Mouse (Mus musculus) CH12.LX (cell line): ENCODE data around the gene Luc7l3. TPM values are rescaled to one million over a fixed set of nuclear protein-coding genes. Genes with fewer than 3 reads are reported as not detected.
A peak's percentile ranks its signal among the peaks of the same experiment; 100 is the strongest.

Experiments
- DNase-seq: peaks from one replicate; pipeline ENCODE4 v3.0.0-alpha.2; 2013; ENCODE audit errors: extremely low read depth
- H3K27ac ChIP-seq: 2 replicates; pipeline ENCODE4 v1.5.1; 2012; ENCODE audit warnings: low read depth, mild to moderate bottlenecking, control low read depth, moderate library complexity; ENCODE audit not compliant: insufficient read depth
- H3K27me3 ChIP-seq: replicated peaks from 2 replicates; pipeline ENCODE3; 2012; ENCODE audit warnings: inconsistent platforms
- H3K36me3 ChIP-seq, 2 experiments: replicated peaks in 1 of 2; 2 replicates each; pipeline versions ENCODE3 to v1.6.1; 2012; ENCODE audit warnings: inconsistent platforms in 1 of 2, low read length in 1 of 2, mild to moderate bottlenecking in 1 of 2, mixed read lengths in 1 of 2, moderate library complexity in 1 of 2; ENCODE audit not compliant: control insufficient read depth in 1 of 2, insufficient read depth in 1 of 2
- H3K4me1 ChIP-seq, 2 experiments: 2 replicates each; pipeline ENCODE4 v1.6.1; 2012; ENCODE audit warnings: inconsistent platforms in 1 of 2, moderate library complexity in 1 of 2; ENCODE audit not compliant: insufficient read depth in 2 of 2, control insufficient read depth in 1 of 2
- H3K4me2 ChIP-seq: 2 replicates; pipeline ENCODE4 v1.6.1; 2012; ENCODE audit warnings: low read depth, mild to moderate bottlenecking, control low read depth; ENCODE audit not compliant: poor library complexity, insufficient read depth, severe bottlenecking
- H3K4me3 ChIP-seq, 3 experiments: fragments of 150-350 bp in 1 of 3; sonication (generic) in 1 of 3; replicated peaks in 1 of 3; 2 replicates each; pipeline versions ENCODE3 to v1.5.1; 2011 to 2012; ENCODE audit warnings: low read depth in 2 of 3, low read length in 2 of 3, mild to moderate bottlenecking in 2 of 3, moderate library complexity in 2 of 3, control low read depth in 1 of 3, improper control_type of control experiment in 1 of 3, inconsistent platforms in 1 of 3, mixed read lengths in 1 of 3; ENCODE audit not compliant: poor library complexity in 1 of 3
- H3K79me2 ChIP-seq: replicated peaks from 2 replicates; pipeline ENCODE4 v1.6.1; 2012; ENCODE audit warnings: mild to moderate bottlenecking, moderate library complexity; ENCODE audit not compliant: control insufficient read depth, poor library complexity, insufficient read depth, severe bottlenecking; ENCODE audit errors: extremely low read depth
- H3K9ac ChIP-seq: 2 replicates; pipeline ENCODE4 v1.6.1; 2012; ENCODE audit warnings: low read depth, mild to moderate bottlenecking, control low read depth, moderate library complexity; ENCODE audit not compliant: insufficient read depth
- H3K9me3 ChIP-seq: replicated peaks from 2 replicates; pipeline ENCODE3; 2012; ENCODE audit warnings: low read length, inconsistent platforms, mixed read lengths
- CHD2 ChIP-seq: IDR thresholded peaks from 2 replicates; pipeline ENCODE4 v1.6.1; 2011; ENCODE audit warnings: low read length, improper control_type of control experiment
- ETS1 ChIP-seq: conservative IDR thresholded peaks from 2 replicates; pipeline ENCODE4 v1.6.1; 2012; ENCODE audit warnings: low read depth, mild to moderate bottlenecking, inconsistent platforms, low read length, improper control_type of control experiment, moderate library complexity
- IRF4 ChIP-seq: IDR thresholded peaks from 2 replicates; pipeline ENCODE4 v1.6.1; 2014; ENCODE audit warnings: low read depth, mild to moderate bottlenecking, inconsistent platforms, low read length, improper control_type of control experiment
- KAT2A ChIP-seq: IDR thresholded peaks from 2 replicates; pipeline ENCODE4 v1.6.1; 2012; ENCODE audit warnings: low read length, improper control_type of control experiment, inconsistent platforms; ENCODE audit not compliant: insufficient replicate concordance
- MAFK ChIP-seq: IDR thresholded peaks from 2 replicates; pipeline ENCODE4 v1.6.1; 2011; ENCODE audit warnings: low read length, improper control_type of control experiment; ENCODE audit not compliant: insufficient replicate concordance
- MEF2A ChIP-seq: IDR thresholded peaks from 2 replicates; pipeline ENCODE4 v1.6.1; 2014; ENCODE audit warnings: low read depth, mild to moderate bottlenecking, inconsistent platforms, low read length, improper control_type of control experiment, borderline replicate concordance
- POLR2A ChIP-seq: IDR thresholded peaks from 2 replicates; pipeline ENCODE4 v1.6.1; 2011; ENCODE audit warnings: low read depth, mild to moderate bottlenecking, improper control_type of control experiment, low read length
- RAD21 ChIP-seq: IDR thresholded peaks from 2 replicates; pipeline ENCODE4 v1.6.1; 2011; ENCODE audit warnings: low read depth, mild to moderate bottlenecking, low read length, improper control_type of control experiment, moderate library complexity
- RCOR1 ChIP-seq: conservative IDR thresholded peaks from 2 replicates; pipeline ENCODE4 v1.6.1; 2012; ENCODE audit warnings: low read depth, mild to moderate bottlenecking, inconsistent platforms, low read length, improper control_type of control experiment
- SIN3A ChIP-seq: IDR thresholded peaks from 2 replicates; pipeline ENCODE4 v1.6.1; 2012; ENCODE audit warnings: low read length, improper control_type of control experiment, inconsistent platforms
- SMC3 ChIP-seq: IDR thresholded peaks from 2 replicates; pipeline ENCODE4 v1.6.1; 2011; ENCODE audit warnings: low read depth, low read length, improper control_type of control experiment
- TCF12 ChIP-seq: IDR thresholded peaks from 2 replicates; pipeline ENCODE4 v1.6.1; 2014; ENCODE audit warnings: low read depth, mild to moderate bottlenecking, inconsistent platforms, low read length, improper control_type of control experiment
- ZC3H11A ChIP-seq: IDR thresholded peaks from 2 replicates; pipeline ENCODE4 v1.6.1; 2012; ENCODE audit warnings: low read depth, mild to moderate bottlenecking, inconsistent platforms, low read length, improper control_type of control experiment
- ZMIZ1 ChIP-seq: IDR thresholded peaks from 2 replicates; pipeline ENCODE4 v1.6.1; 2012; ENCODE audit warnings: low read depth, mild to moderate bottlenecking, inconsistent platforms, low read length, improper control_type of control experiment
- dilution Hi-C: fragments of 300-500 bp; cut with MboI; formaldehyde crosslinking; loops from 2 replicates; pipeline ENCODE4 v1.14.3; 2020; ENCODE audit warnings: low sequenced_read_pairs; ENCODE audit not compliant: extremely low pct_unique_long_range_greater_than_20kb, extremely low pct_ligation_motif_present
- in situ Hi-C: fragments of 300-500 bp; cut with MboI; formaldehyde crosslinking; loops from 3 replicates; pipeline ENCODE4 v1.14.3; 2019; ENCODE audit warnings: low sequenced_read_pairs, low pct_ligation_motif_present, low pct_unique_long_range_greater_than_20kb, mixed read lengths
- polyA plus RNA-seq: library from polyadenylated mRNA; unstranded; fragments of >175 nt; gene quantifications from 2 replicates; pipeline ENCODE4 v1.2.1, GENCODE M21; 2012; ENCODE audit warnings: low read depth; ENCODE audit not compliant: insufficient read length
- total RNA-seq, 2 experiments: library from RNA; depleted of rRNA; stranded (reverse); fragments of 300-350 nt in 1 of 2; fragments of >200 nt in 1 of 2; gene quantifications; 2 replicates each; pipeline ENCODE4 v1.2.3; 2012 to 2014

Gene Luc7l3
- total and polyA plus RNA-seq, 3 experiments = 57.7 to 246 (median 69.8) TPM

DNA sequence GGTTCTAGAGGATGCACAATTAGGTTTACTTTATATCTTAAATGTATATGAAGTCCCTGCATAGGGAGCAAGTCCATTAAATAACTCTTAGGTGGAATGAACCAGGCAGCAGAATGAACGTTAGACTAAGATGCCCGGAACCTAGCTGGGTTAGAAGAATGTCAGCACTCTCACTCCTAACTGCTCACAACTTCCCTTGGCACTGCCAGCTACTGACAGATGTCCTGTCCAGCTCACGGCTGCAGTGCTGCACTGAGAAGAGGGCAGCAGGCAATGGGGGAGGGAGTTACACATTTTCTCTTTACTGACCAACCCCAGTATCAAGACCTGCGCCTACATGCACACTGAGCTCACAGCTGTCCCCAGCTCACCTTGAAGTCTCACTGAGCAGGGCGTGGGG lies 34.7 kb downstream of the Luc7l3 start:
- DNase-seq = no peak
- TF ChIP-seq MEF2A = no peak
- peak; percentile 26; the same call in 1 of the 2 replicates for TF ChIP-seq POLR2A
- dilution Hi-C loops = no loop called here

DNA sequence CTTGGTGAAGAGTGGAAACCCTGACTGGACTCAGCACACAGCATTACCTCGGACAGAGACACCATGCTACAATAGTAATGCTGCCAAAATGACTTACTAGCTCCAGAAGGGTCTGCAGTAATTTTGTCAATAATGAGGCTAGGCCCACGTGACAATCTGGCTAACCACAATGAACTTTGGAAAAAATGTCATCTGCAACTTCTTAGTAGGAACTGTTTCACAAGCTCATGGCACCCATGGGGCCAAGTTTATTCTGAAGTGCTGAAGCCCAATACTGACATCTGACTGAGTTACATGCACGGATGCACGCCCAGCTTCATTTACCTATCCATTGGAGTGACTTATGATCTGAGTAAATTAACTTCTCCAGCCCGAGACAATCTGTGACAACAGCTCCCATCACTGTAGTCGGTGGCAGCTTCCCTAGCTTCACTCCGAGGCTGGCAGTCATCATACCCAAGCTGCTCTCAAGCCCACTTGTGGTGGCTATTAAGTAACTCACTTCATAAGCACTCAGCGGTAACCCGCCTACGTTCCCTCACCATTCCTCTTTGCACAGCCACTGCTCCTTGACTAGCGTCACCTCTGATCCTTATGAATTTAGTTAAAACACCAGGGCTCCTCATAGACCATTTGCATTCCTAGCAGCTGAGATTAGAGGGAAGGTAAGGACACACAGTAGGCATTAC lies 35.8 kb downstream of the Luc7l3 start:
- dilution Hi-C loops (no loop called here), in situ Hi-C loops (no loop called here)
- peaks cover 2% of the 10 kb centered on the region for H3K79me2 ChIP-seq
- peaks cover 0 to 3% of the 10 kb centered on the region in 2 experiments; a peak in 1 of 4 replicates for H3K4me1 ChIP-seq
- TF ChIP-seq IRF4 (no peak), ZMIZ1 (no peak), RCOR1 (no peak), ZC3H11A (no peak), TCF12 (no peak), KAT2A (no peak), CHD2 (no peak), SMC3 (no peak), RAD21 (no peak), MAFK (no peak), ETS1 (no peak), SIN3A (no peak)
- H3K9ac ChIP-seq = no peak overlapping the region
- H3K4me2 ChIP-seq = no peak overlapping the region
- no peak overlapping the region for H3K27ac ChIP-seq
- no peak overlapping the region for H3K4me3 ChIP-seq
- H3K9me3 ChIP-seq = no peaks in the 10 kb centered on the region
- no peaks in the 10 kb centered on the region for H3K27me3 ChIP-seq
- H3K36me3 ChIP-seq = peaks cover 74 to 94% of the 10 kb centered on the region in 2 experiments
- DNase-seq = no peak

More for the DNA sequence above, 34.7 kb downstream of the Luc7l3 start:
- no peaks in the 10 kb centered on the region for H3K4me1 ChIP-seq
- H3K27ac ChIP-seq = no peak overlapping the region
- H3K9me3 ChIP-seq = no peaks in the 10 kb centered on the region
- H3K4me3 ChIP-seq = no peak overlapping the region
- H3K27me3 ChIP-seq = no peaks in the 10 kb centered on the region
- no peak overlapping the region for H3K9ac ChIP-seq
- H3K79me2 ChIP-seq = peaks cover 3% of the 10 kb centered on the region
- in situ Hi-C loops = no loop called here
- peaks cover 75 to 94% of the 10 kb centered on the region in 2 experiments for H3K36me3 ChIP-seq
- H3K4me2 ChIP-seq = no peak overlapping the region
